Mouse (Mus musculus): ENCODE measurements around the gene Gclm. TPM values are rescaled to one million over a fixed set of nuclear protein-coding genes. Genes with fewer than 3 reads are reported as not detected.
"Not testable (repeated sequence)": the region's sequence is repeated elsewhere in the genome, so short reads cannot be mapped to it uniquely, and the experiment has no call there.

The Gclm gene
- total and polyA plus RNA-seq, 3 experiments, result 115 to 491 (median 394) TPM

DNA sequence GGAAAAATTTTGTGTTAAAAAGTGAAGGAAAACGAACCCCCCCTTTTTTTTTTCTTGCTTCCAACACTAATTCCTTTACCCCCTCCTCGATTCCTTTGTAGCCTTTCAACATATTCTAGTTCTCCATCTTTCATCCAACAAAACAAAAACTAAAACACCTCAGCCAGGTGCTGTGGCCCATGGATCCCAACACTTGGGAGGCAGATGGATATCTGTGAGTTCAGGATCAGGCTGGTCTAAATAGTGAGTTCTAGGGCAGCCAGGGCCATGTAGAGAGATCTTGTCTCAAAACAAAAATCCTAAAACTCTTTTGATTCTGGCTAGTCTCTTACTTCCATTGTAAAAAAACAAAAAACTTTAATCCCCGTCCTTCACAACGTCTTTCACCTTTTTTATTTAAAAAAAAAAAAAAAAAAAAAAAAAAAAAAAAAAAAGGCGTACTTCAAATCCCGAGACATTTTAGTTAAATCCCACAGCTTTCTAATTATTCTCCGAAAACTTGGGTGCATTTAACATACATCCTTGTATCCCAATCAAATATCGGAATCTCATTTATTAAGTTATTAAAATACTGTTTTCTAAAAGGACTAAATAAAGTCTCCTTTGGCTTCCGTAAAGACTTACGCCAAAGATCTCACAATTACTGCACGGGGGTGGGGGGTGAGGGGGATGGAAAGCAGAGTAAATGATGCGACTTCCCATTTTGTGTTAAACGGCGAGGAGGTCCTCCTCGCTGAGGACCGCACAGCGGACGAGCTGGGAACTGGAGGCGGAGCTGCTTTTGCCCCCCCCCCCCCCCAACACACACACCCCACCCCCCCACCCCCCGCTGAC lies 28.3 kb downstream of the Gclm start:
- peaks cover 44% of the 10 kb centered on the region for H3K4me1 ChIP-seq (ENCODE audit: insufficient read depth, low read depth, low read length)
- peak; percentile 77 for ATAC-seq (ENCODE audit: extremely low read depth, insufficient number of reproducible peaks, low FRiP score, poor library complexity, severe bottlenecking)
- peak; percentile 78 for DNase-seq (ENCODE audit: low spot score)
- H3K27me3 ChIP-seq (ENCODE audit: insufficient read depth, low read length), result no peaks in the 10 kb centered on the region
- H3K4me3 ChIP-seq (ENCODE audit: low read depth, low read length), result peak overlapping the region; percentile 94
- peaks cover 52% of the 10 kb centered on the region for H3K36me3 ChIP-seq (replicated peaks)
- no peaks in the 10 kb centered on the region for H3K9me3 ChIP-seq (replicated peaks)
- no peak for TF ChIP-seq GATA2 (IDR thresholded peaks at IDR 0.05; ENCODE audit: borderline replicate concordance, low read depth, low read length)
- no peak for TF ChIP-seq GATA1 (IDR thresholded peaks at IDR 0.05; ENCODE audit: borderline replicate concordance, low read length)
- no peak for TF ChIP-seq POLR2AphosphoS5 (IDR thresholded peaks at IDR 0.05; ENCODE audit: insufficient replicate concordance, low read depth, low read length)
- no peak for TF ChIP-seq CTCF (IDR thresholded peaks at IDR 0.05; ENCODE audit: low read depth, low read length)
- no peak for TF ChIP-seq TAL1 (conservative IDR thresholded peaks at IDR 0.05; ENCODE audit: low read depth, low read length)

DNA sequence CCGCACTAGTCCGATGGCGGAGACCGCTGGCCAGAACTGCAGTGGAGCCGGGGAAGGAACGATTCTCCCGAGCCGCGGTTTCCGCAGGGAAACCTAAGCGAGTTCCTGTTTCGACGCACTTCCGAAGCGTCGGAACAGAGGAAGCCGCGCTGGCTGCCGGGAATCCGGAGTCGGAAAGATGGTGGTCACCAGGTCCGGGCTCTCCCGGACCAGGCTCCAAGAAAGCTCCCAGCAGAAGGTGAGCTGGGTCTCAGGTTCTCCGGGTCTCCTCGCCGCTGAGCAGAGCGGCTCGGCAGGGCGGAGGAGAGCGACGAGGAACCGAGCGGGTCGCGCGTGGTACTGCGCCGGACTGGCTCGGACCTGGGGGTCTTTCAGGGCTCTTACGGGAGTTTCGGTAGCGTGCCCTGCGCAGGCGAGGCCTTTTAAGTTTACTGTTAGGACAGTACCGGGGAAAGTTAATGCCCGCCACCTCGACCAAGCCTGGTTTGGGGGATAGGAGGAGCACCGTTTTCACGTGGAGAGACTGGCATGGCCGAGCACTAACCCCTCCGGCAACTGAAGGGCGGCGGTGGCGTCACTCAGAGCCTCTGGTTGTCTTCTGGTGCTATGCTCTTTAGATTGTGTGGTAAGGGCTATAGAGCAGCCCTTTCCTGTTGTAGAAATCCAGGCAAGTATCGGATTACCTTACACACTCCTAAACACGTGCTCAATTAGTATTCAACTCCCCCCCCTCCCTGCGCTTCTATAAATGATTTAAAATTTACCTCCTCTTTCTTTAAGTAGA lies 29.1 kb downstream of the Gclm start, which contains the start of gene Dnttip2:
Dnttip2 (plus strand) TSS at position 148 of the 784 bp plus-strand sequence.
- TF ChIP-seq CTCF (IDR thresholded peaks at IDR 0.05; ENCODE audit: low read depth, low read length) (no peak), GATA1 (IDR thresholded peaks at IDR 0.05; ENCODE audit: borderline replicate concordance, low read length) (no peak)
- Histone ChIP-seq H3K4me3 (ENCODE audit: low read depth, low read length) (peak within 1 kb of the TSS; percentile 94), H3K9me3 (replicated peaks) (no peaks in the 10 kb centered on the region), H3K27me3 (ENCODE audit: insufficient read depth, low read length) (no peaks in the 10 kb centered on the region), H3K36me3 (replicated peaks) (peaks cover 57% of the 10 kb centered on the region), H3K4me1 (ENCODE audit: insufficient read depth, low read depth, low read length) (peaks cover 52% of the 10 kb centered on the region)
- ATAC-seq (ENCODE audit: extremely low read depth, insufficient number of reproducible peaks, low FRiP score, poor library complexity, severe bottlenecking), result peak; percentile 84; the same call in 1 of the 2 replicates
- DNase-seq (ENCODE audit: low spot score), result peak; percentile 10

DNA sequence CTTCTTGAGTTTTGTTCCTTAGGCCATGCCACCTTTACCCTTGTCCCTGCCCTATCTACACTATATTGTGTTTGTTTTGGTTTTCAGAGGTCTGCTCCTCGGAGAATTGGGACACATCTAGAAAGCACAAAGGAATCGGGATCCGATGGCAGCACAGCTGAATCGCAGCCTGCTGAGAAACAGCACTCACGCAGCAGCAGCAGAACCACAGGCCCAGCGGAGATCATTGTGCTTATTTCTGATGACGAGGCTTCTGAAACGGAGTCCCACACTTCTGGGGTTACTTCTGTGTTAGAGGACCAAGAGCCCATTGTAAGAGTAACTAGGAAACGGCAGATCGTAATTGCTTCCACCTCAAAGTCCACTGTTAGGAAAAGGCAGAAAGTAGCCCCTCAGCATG lies 29.8 kb downstream of the Gclm start:
- Histone ChIP-seq H3K9me3 (replicated peaks) (no peaks in the 10 kb centered on the region), H3K27me3 (ENCODE audit: insufficient read depth, low read length) (no peaks in the 10 kb centered on the region), H3K4me1 (ENCODE audit: insufficient read depth, low read depth, low read length) (peaks cover 52% of the 10 kb centered on the region), H3K4me3 (ENCODE audit: low read depth, low read length) (peak overlapping the region; percentile 94), H3K36me3 (replicated peaks) (peaks cover 61% of the 10 kb centered on the region)
- DNase-seq (ENCODE audit: low spot score), result no peak
- ATAC-seq (ENCODE audit: extremely low read depth, insufficient number of reproducible peaks, low FRiP score, poor library complexity, severe bottlenecking), result no peak
- TF ChIP-seq CTCF (IDR thresholded peaks at IDR 0.05; ENCODE audit: low read depth, low read length), result no peak
- no peak for TF ChIP-seq GATA1 (IDR thresholded peaks at IDR 0.05; ENCODE audit: borderline replicate concordance, low read length)
- TF ChIP-seq TAL1 (conservative IDR thresholded peaks at IDR 0.05; ENCODE audit: low read depth, low read length), result no peak
- TF ChIP-seq GATA2 (IDR thresholded peaks at IDR 0.05; ENCODE audit: borderline replicate concordance, low read depth, low read length), result no peak

DNA sequence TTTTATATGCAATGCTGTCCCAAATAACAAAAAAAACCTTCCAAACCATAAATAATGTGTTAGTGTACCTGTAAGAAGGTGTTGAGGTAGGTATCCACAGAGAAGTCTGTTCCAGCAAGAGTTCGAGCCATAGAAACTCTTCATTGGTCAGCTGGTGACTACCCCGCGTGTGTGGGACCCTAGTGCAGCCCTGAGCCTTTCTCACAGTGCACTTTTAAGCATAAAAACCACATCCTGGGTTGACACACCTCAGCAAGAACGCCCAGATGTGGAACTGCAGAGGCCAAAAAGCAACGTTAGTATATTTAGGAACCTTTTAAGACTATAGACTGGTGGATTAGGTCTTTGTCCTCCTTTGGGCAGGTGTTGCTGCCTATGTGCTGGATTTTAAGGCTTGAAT lies 41.8 kb downstream of the Gclm start:
- TF ChIP-seq GATA2 (IDR thresholded peaks at IDR 0.05; ENCODE audit: borderline replicate concordance, low read depth, low read length) (no peak), POLR2AphosphoS5 (IDR thresholded peaks at IDR 0.05; ENCODE audit: insufficient replicate concordance, low read depth, low read length) (no peak), CTCF (IDR thresholded peaks at IDR 0.05; ENCODE audit: low read depth, low read length) (no peak), TAL1 (conservative IDR thresholded peaks at IDR 0.05; ENCODE audit: low read depth, low read length) (no peak), GATA1 (IDR thresholded peaks at IDR 0.05; ENCODE audit: borderline replicate concordance, low read length) (no peak)
- Histone ChIP-seq H3K4me3 (ENCODE audit: low read depth, low read length) (no peak overlapping the region), H3K27me3 (ENCODE audit: insufficient read depth, low read length) (peaks cover 5% of the 10 kb centered on the region), H3K36me3 (replicated peaks) (peaks cover 37% of the 10 kb centered on the region), H3K4me1 (ENCODE audit: insufficient read depth, low read depth, low read length) (0 out of 2 replicates have a peak, but pooled peaks cover 7% of the 10 kb centered on the region), H3K9me3 (replicated peaks) (no peaks in the 10 kb centered on the region)
- no peak for DNase-seq (ENCODE audit: low spot score)
- no peak for ATAC-seq (ENCODE audit: extremely low read depth, insufficient number of reproducible peaks, low FRiP score, poor library complexity, severe bottlenecking)

DNA sequence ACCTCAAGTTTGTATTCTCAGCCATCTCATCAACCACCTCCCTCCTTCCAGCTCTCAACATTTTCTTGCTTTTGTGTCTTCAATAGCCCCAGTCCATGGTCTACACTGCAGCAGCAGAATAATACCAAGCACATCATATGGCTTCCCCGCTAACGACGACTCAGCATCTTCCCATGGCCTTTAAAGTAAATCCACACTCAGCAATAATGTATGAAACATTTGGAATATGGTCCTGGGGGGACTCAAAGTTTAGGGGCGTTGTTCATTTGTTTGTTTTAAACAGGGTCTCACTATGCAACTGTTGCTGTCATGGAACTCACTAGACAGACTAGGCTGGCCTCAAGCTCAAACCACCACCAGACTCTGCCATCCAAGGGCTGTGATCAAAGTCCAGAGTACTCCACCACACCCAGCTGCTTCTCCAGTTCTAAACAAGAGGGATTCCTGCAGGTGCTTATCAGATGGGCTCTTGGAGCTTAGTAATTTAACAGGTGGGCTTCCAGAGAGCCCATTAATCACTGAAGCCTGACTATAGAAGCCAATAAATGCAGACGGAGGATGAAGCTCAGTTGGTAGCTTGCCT lies 43.3 kb downstream of the Gclm start:
- H3K27me3 ChIP-seq (ENCODE audit: insufficient read depth, low read length), result peaks cover 5% of the 10 kb centered on the region
- no peak for ATAC-seq (ENCODE audit: extremely low read depth, insufficient number of reproducible peaks, low FRiP score, poor library complexity, severe bottlenecking)
- TF ChIP-seq TAL1 (conservative IDR thresholded peaks at IDR 0.05; ENCODE audit: low read depth, low read length), result no peak
- TF ChIP-seq GATA1 (IDR thresholded peaks at IDR 0.05; ENCODE audit: borderline replicate concordance, low read length), result no peak
- no peak for TF ChIP-seq POLR2AphosphoS5 (IDR thresholded peaks at IDR 0.05; ENCODE audit: insufficient replicate concordance, low read depth, low read length)
- TF ChIP-seq CTCF (IDR thresholded peaks at IDR 0.05; ENCODE audit: low read depth, low read length), result no peak
- TF ChIP-seq GATA2 (IDR thresholded peaks at IDR 0.05; ENCODE audit: borderline replicate concordance, low read depth, low read length), result no peak
- peaks cover 13% of the 10 kb centered on the region for H3K4me1 ChIP-seq (ENCODE audit: insufficient read depth, low read depth, low read length)
- no peaks in the 10 kb centered on the region for H3K9me3 ChIP-seq (replicated peaks)
- no peak overlapping the region for H3K4me3 ChIP-seq (ENCODE audit: low read depth, low read length)
- peaks cover 22% of the 10 kb centered on the region for H3K36me3 ChIP-seq (replicated peaks)
- DNase-seq (ENCODE audit: low spot score), result no peak

DNA sequence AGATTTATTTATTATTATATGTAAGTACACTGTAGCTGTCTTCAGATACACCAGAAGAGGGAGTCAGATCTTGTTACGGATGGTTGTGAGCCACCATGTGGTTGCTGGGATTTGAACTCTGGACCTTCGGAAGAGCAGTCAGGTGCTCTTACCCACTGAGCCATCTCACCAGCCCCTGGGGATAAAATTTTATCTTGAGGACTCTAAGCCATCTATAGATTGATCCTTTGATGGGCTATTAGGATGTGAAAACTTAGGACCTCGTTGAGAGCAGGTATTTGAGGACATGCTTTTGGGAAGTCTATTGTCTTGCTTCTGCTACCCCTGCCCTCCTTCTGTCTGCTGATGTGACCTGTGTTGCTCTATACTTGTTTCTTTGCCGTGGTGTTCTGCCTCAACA lies 44.0 kb downstream of the Gclm start:
- not testable (repeated sequence) for H3K4me3 ChIP-seq (ENCODE audit: low read depth, low read length); H3K27me3 ChIP-seq (ENCODE audit: insufficient read depth, low read length); H3K9me3 ChIP-seq (replicated peaks); ATAC-seq (ENCODE audit: extremely low read depth, insufficient number of reproducible peaks, low FRiP score, poor library complexity, severe bottlenecking); DNase-seq (ENCODE audit: low spot score)
- peaks cover 19% of the 10 kb centered on the region for H3K4me1 ChIP-seq (ENCODE audit: insufficient read depth, low read depth, low read length)
- H3K36me3 ChIP-seq (replicated peaks), result peaks cover 16% of the 10 kb centered on the region

Measured in G1E (cell line).